Comparison of ENCODE assay signal across 8 mouse cellular contexts in genomic region chr2:164793236-164793635, GRCm38 (mm10). TPM values are rescaled to one million over a fixed set of nuclear protein-coding genes. Genes with fewer than 3 reads are reported as not detected.
A peak's percentile ranks its signal among the peaks of the same experiment; 100 is the strongest.
DNase-seq lines count a peak whose midpoint lies in the region; ATAC-seq and TF ChIP-seq lines count a peak whose summit lies in the region.

No protein-coding gene starts in this region.

- no peaks in the 10 kb centered on the region for H3K9me3 ChIP-seq in midbrain, embryonic 14.5 days (ENCODE audit: control insufficient read depth, low read length)

- peak; percentile 83 for TF ChIP-seq CTCF in heart, adult 2 months (IDR thresholded peaks at IDR 0.05)

- intact Hi-C loops in heart, postnatal 25 days (cut with DNase I) = loop anchor here (5.0 kb wide), 1 partner anchor 116 kb away; no protein-coding TSS in a partner anchor
- intact Hi-C loops in heart, adult 2 months (cut with DNase I) = no loop called here

- H3K4me1 ChIP-seq in heart, adult 2 months (ENCODE audit: control insufficient read depth, insufficient read depth, low read length) = peaks cover 3% of the 10 kb centered on the region; the same call in 1 of the 2 replicates
- no peaks in the 10 kb centered on the region for H3K4me1 ChIP-seq in midbrain, embryonic 14.5 days (ENCODE audit: control insufficient read depth, insufficient read depth, low read length)

- no peak overlapping the region for H3K4me3 ChIP-seq in heart, adult 2 months
- H3K4me3 ChIP-seq in midbrain, embryonic 14.5 days (replicated peaks; ENCODE audit: low read depth, low read length) = no peak overlapping the region

- H3K79me2 ChIP-seq in heart, adult 2 months (replicated peaks; ENCODE audit: control insufficient read depth, insufficient read depth, low read length) = no peaks in the 10 kb centered on the region

- peaks cover 2% of the 10 kb centered on the region; the same call in 1 of the 2 replicates for H3K36me3 ChIP-seq in heart, adult 2 months (ENCODE audit: control insufficient read depth, insufficient read depth, low read length)
- peaks cover 58% of the 10 kb centered on the region for H3K36me3 ChIP-seq in midbrain, embryonic 14.5 days (ENCODE audit: control insufficient read depth, insufficient read depth, low read length)

- no peak overlapping the region for H3K9ac ChIP-seq in heart, adult 2 months (ENCODE audit: low read depth, low read length)
- H3K9ac ChIP-seq in midbrain, embryonic 14.5 days (replicated peaks; ENCODE audit: low read length) = no peak overlapping the region

- 72% methylated on average over 3 of the region's 3 CpGs for WGBS in heart, adult 2 months
- 87% methylated on average over 3 of the region's 3 CpGs for WGBS in midbrain, embryonic 14.5 days

- H3K4me2 ChIP-seq in midbrain, embryonic 14.5 days (ENCODE audit: low read length) = no peak overlapping the region

- peak overlapping the region; percentile 43; the same call in 1 of the 2 replicates for H3K27ac ChIP-seq in heart, adult 2 months
- no peak overlapping the region for H3K27ac ChIP-seq in midbrain, embryonic 14.5 days (replicated peaks; ENCODE audit: low read depth, low read length)

- TF ChIP-seq POLR2A in heart, adult 2 months (IDR thresholded peaks at IDR 0.05; ENCODE audit: insufficient read depth, low read depth, low read length) = no peak

- TF ChIP-seq EP300 in heart, adult 2 months (IDR thresholded peaks at IDR 0.05; ENCODE audit: insufficient read depth, low read depth, low read length) = 0 out of 2 replicates have a peak, but pooled peaks have one; percentile 31

- no peaks in the 10 kb centered on the region for H3K27me3 ChIP-seq in heart, adult 2 months (ENCODE audit: control insufficient read depth, insufficient read depth, low read length)
- no peaks in the 10 kb centered on the region for H3K27me3 ChIP-seq in midbrain, embryonic 14.5 days (ENCODE audit: control insufficient read depth, insufficient read depth, low read length)

- peak; percentile 93 for DNase-seq in heart, adult 11 months
- no peak for DNase-seq in heart, postnatal 25 days (ENCODE audit: low spot score)
- peak; percentile 85 for DNase-seq in ES-CJ7 (ENCODE audit: low read depth, low spot score)
- peak; percentile 72 for DNase-seq in cerebellum, adult 11 months
- peak; percentile 50 to 65 for DNase-seq in heart, adult 2 months
- peak; percentile 78 to 82 for DNase-seq in kidney, postnatal 4 days
- peak; percentile 68 for DNase-seq in midbrain, embryonic 14.5 days
- DNase-seq in thymus, adult 18-20 months = peak; percentile 27 to 35

- no peak for ATAC-seq in midbrain, embryonic 14.5 days (ENCODE audit: low FRiP score, low TSS enrichment)

RNA-seq across cellular contexts. Expression of gene Snx21, which starts 7.6 kb away (rescaled TPM):
- total RNA-seq in heart, postnatal 25 days (2021) = 10 to 100 TPM; 24.7 to 27.5 TPM
- total RNA-seq in heart, adult 2 months (2021) = 10 to 100 TPM; 21.2 to 30.3 TPM
- 24.7 and 29.0 TPM in 2 replicates for polyA plus RNA-seq in heart, adult 2 months (2012; rRNA removed)
- polyA plus RNA-seq in midbrain, embryonic 14.5 days (2014; fragmentation: Nextera tagmentation; extraction: Ambion mirVana) = 22.1 and 34.5 TPM in 2 replicates

RNA-seq across cellular contexts. Expression of gene Acot8, which starts 11.4 kb away (rescaled TPM):
- total RNA-seq in heart, postnatal 25 days (2021) = 10 to 100 TPM; 10.7 to 12.2 TPM
- 10 to 100 TPM; 13.3 to 14.0 TPM for total RNA-seq in heart, adult 2 months (2021)
- 17.0 and 19.1 TPM in 2 replicates for polyA plus RNA-seq in heart, adult 2 months (2012; rRNA removed)
- 17.1 and 18.5 TPM in 2 replicates for polyA plus RNA-seq in midbrain, embryonic 14.5 days (2014; fragmentation: Nextera tagmentation; extraction: Ambion mirVana)

RNA-seq across cellular contexts. Expression of gene Zswim3, which starts 11.7 kb away (rescaled TPM):
- 1 to 10 TPM; 2.5 to 3.1 TPM for total RNA-seq in heart, postnatal 25 days (2021)
- 1 to 10 TPM; 1.7 to 2.1 TPM for total RNA-seq in heart, adult 2 months (2021)
- 2.1 and 2.8 TPM in 2 replicates for polyA plus RNA-seq in heart, adult 2 months (2012; rRNA removed)
- polyA plus RNA-seq in midbrain, embryonic 14.5 days (2014; fragmentation: Nextera tagmentation; extraction: Ambion mirVana) = 14.7 and 15.6 TPM in 2 replicates

RNA-seq across cellular contexts. Expression of gene Tnnc2, which starts 13.5 kb away (rescaled TPM):
- total RNA-seq in heart, postnatal 25 days (2021) = not detected
- under 1 TPM in 1 of 2 experiments, not detected in 1; 0.50 TPM for total RNA-seq in heart, adult 2 months (2021)
- polyA plus RNA-seq in heart, adult 2 months (2012; rRNA removed) = not detected in 2 replicates
- not detected in 2 replicates for polyA plus RNA-seq in midbrain, embryonic 14.5 days (2014; fragmentation: Nextera tagmentation; extraction: Ambion mirVana)

RNA-seq across cellular contexts. Expression of gene Ube2c, which starts 23.5 kb away (rescaled TPM):
- total RNA-seq in heart, postnatal 25 days (2021) = 1 to 10 TPM; 2.4 to 2.9 TPM
- 1 to 10 TPM; 1.5 to 4.2 TPM for total RNA-seq in heart, adult 2 months (2021)
- 3.0 and 7.3 TPM in 2 replicates for polyA plus RNA-seq in heart, adult 2 months (2012; rRNA removed)
- 45.9 and 85.7 TPM in 2 replicates for polyA plus RNA-seq in midbrain, embryonic 14.5 days (2014; fragmentation: Nextera tagmentation; extraction: Ambion mirVana)
